Mouse (Mus musculus) spleen, adult 2 months (tissue): ENCODE measurements around the gene Hnf1a. TPM values are rescaled to one million over a fixed set of nuclear protein-coding genes. Genes with fewer than 3 reads are reported as not detected.

ENCODE experiments used
- DNase-seq, 2 experiments: peaks; one replicate each; pipeline versions ENCODE4 v3.0.0 to v3.0.0-alpha.2; 2012 to 2021; ENCODE audit warnings: low spot score in 2 of 2, low read depth in 1 of 2
- H3K27ac ChIP-seq: fragments of 200-500 bp; 2 replicates; pipeline ENCODE4 v1.5.1; 2012; ENCODE audit warnings: low read length, inconsistent platforms; ENCODE audit not compliant: insufficient read depth
- H3K27me3 ChIP-seq: fragments of 200-500 bp; 2 replicates; pipeline ENCODE4 v1.6.1; 2012; ENCODE audit warnings: mild to moderate bottlenecking, moderate library complexity, low read length, inconsistent platforms; ENCODE audit not compliant: control insufficient read depth, insufficient read depth
- H3K36me3 ChIP-seq: fragments of 200-500 bp; 2 replicates; pipeline ENCODE4 v1.6.1; 2012; ENCODE audit warnings: mild to moderate bottlenecking, low read length, inconsistent platforms; ENCODE audit not compliant: control insufficient read depth, insufficient read depth
- H3K4me1 ChIP-seq: fragments of 200-500 bp; 2 replicates; pipeline ENCODE4 v1.6.1; 2011; ENCODE audit warnings: inconsistent platforms; ENCODE audit not compliant: control insufficient read depth, insufficient read depth, insufficient read length
- H3K4me3 ChIP-seq: fragments of 200-500 bp; 2 replicates; pipeline ENCODE4 v1.5.1; 2011; ENCODE audit warnings: mild to moderate bottlenecking, inconsistent platforms; ENCODE audit not compliant: insufficient read depth, insufficient read length; ENCODE audit errors: extremely low read depth
- CTCF ChIP-seq: fragments of 200-500 bp; IDR thresholded peaks from 2 replicates; pipeline ENCODE4 v1.5.1; 2011; ENCODE audit warnings: mild to moderate bottlenecking, inconsistent platforms; ENCODE audit not compliant: insufficient read depth, insufficient read length, insufficient replicate concordance; ENCODE audit errors: extremely low read depth
- POLR2A ChIP-seq: fragments of 200-500 bp; IDR thresholded peaks from 2 replicates; pipeline ENCODE4 v1.6.1; 2011; ENCODE audit warnings: low read depth, low read length, inconsistent platforms
- WGBS: fragments of 180-500 bp; shearing (Covaris S2); methylation state at CpG from one replicate; pipeline ENCODE4 v1.1.7; 2018; 5-methylcytosine and 5-hydroxymethylcytosine counted together
- polyA plus RNA-seq: library from polyadenylated mRNA; depleted of rRNA; stranded (reverse); fragments of >200 nt; gene quantifications from 2 replicates; pipeline ENCODE4 v1.2.3, GENCODE M21; 2012; rRNA removed

The Hnf1a gene
- polyA plus RNA-seq, 1 experiment = 0.20 TPM

GRCm38 (mm10) chr5:114916777-114917176 lies 54.1 kb downstream of the Hnf1a start:
- peak overlapping the region; percentile 70 for H3K27ac ChIP-seq
- no peaks in the 10 kb centered on the region for H3K27me3 ChIP-seq
- no peak overlapping the region for H3K4me3 ChIP-seq
- DNase-seq = peak; percentile 33 to 67
- 16% methylated on average over 4 of the region's 4 CpGs for WGBS
- peaks cover 9% of the 10 kb centered on the region; the same call in 1 of the 2 replicates for H3K4me1 ChIP-seq
- H3K36me3 ChIP-seq = no peaks in the 10 kb centered on the region
- TF ChIP-seq CTCF (no peak), POLR2A (no peak)

- H3K27ac ChIP-seq = no peak overlapping the region
- H3K27me3 ChIP-seq = no peaks in the 10 kb centered on the region
- no peak for DNase-seq
- H3K4me1 ChIP-seq = peaks cover 9% of the 10 kb centered on the region; the same call in 1 of the 2 replicates
- no peaks in the 10 kb centered on the region for H3K36me3 ChIP-seq
- WGBS = 76% methylated on average over 5 of the region's 5 CpGs
- no peak overlapping the region for H3K4me3 ChIP-seq
- TF ChIP-seq CTCF (no peak), POLR2A (no peak)
These were observed 55.0 kb downstream of the Hnf1a start for GRCm38 (mm10) chr5:114915854-114916253.

GRCm38 (mm10) chr5:114914855-114915254 lies 56.0 kb downstream of the Hnf1a start:
- Histone ChIP-seq H3K27me3 (no peaks in the 10 kb centered on the region), H3K27ac (no peak overlapping the region), H3K36me3 (no peaks in the 10 kb centered on the region), H3K4me3 (no peak overlapping the region), H3K4me1 (peaks cover 9% of the 10 kb centered on the region; the same call in 1 of the 2 replicates)
- DNase-seq = no peak
- 82% methylated on average over 8 of the region's 8 CpGs for WGBS
- TF ChIP-seq CTCF = no peak
- no peak for TF ChIP-seq POLR2A

- H3K4me3 ChIP-seq = no peak overlapping the region
- no peaks in the 10 kb centered on the region for H3K36me3 ChIP-seq
- no peaks in the 10 kb centered on the region for H3K27me3 ChIP-seq
- 82% methylated on average over 4 of the region's 4 CpGs for WGBS
- no peak overlapping the region for H3K27ac ChIP-seq
- TF ChIP-seq CTCF (no peak), POLR2A (no peak)
- H3K4me1 ChIP-seq = peaks cover 9% of the 10 kb centered on the region; the same call in 1 of the 2 replicates
- DNase-seq = no peak
These were observed 57.2 kb downstream of the Hnf1a start for GRCm38 (mm10) chr5:114913686-114914085.

GRCm38 (mm10) chr5:114908598-114909305 lies 62.1 kb downstream of the Hnf1a start:
- H3K36me3 ChIP-seq = peaks cover 10% of the 10 kb centered on the region
- 93% methylated on average over 13 of the region's 13 CpGs for WGBS
- no peak for DNase-seq
- no peak overlapping the region for H3K4me3 ChIP-seq
- no peaks in the 10 kb centered on the region for H3K4me1 ChIP-seq
- TF ChIP-seq POLR2A (no peak), CTCF (no peak)
- H3K27ac ChIP-seq = no peak overlapping the region
- H3K27me3 ChIP-seq = no peaks in the 10 kb centered on the region

GRCm38 (mm10) chr5:114902413-114902812 lies 68.5 kb downstream of the Hnf1a start:
- peaks cover 10% of the 10 kb centered on the region for H3K36me3 ChIP-seq
- no peak for TF ChIP-seq POLR2A
- peak; percentile 68; the same call in 1 of the 2 replicates for TF ChIP-seq CTCF
- no peak overlapping the region for H3K27ac ChIP-seq
- peaks cover 3% of the 10 kb centered on the region; the same call in 1 of the 2 replicates for H3K4me1 ChIP-seq
- H3K4me3 ChIP-seq = no peak overlapping the region
- DNase-seq = peak in 1 of 2 experiments; percentile 39
- WGBS = 74% methylated on average over 1 of the region's 1 CpGs
- no peaks in the 10 kb centered on the region for H3K27me3 ChIP-seq

Other genes starting within 250 kb of the Hnf1a start
- 69.3 and 84.0 TPM in 2 replicates for gene Ankrd13a, start 196.4 kb downstream of the Hnf1a start, polyA plus RNA-seq
- gene Git2, start 195.6 kb downstream of the Hnf1a start, polyA plus RNA-seq = 71.6 and 92.1 TPM in 2 replicates
- gene 1500011B03Rik, start 147.6 kb downstream of the Hnf1a start, polyA plus RNA-seq = 24.1 and 38.5 TPM in 2 replicates
- 0.05 TPM in 1 of 2 replicates, not detected in the other for gene 4930519G04Rik, start 117.4 kb downstream of the Hnf1a start, polyA plus RNA-seq
- not detected in 2 replicates for gene Gm9936, start 112.4 kb downstream of the Hnf1a start, polyA plus RNA-seq
- 5.6 and 5.8 TPM in 2 replicates for gene Oasl2, start 74.2 kb downstream of the Hnf1a start, polyA plus RNA-seq
- gene Oasl1, start 47.9 kb downstream of the Hnf1a start, polyA plus RNA-seq = 10.1 and 12.6 TPM in 2 replicates
- gene 2210016L21Rik, start 28.9 kb downstream of the Hnf1a start, polyA plus RNA-seq = 17.9 and 19.3 TPM in 2 replicates
- 47.7 and 55.6 TPM in 2 replicates for gene Sppl3, start 40.0 kb upstream of the Hnf1a start, polyA plus RNA-seq
- not detected in 2 replicates for gene Gm10401, start 127.2 kb upstream of the Hnf1a start, polyA plus RNA-seq
- 30.6 and 33.4 TPM in 2 replicates for gene Acads, start 148.3 kb upstream of the Hnf1a start, polyA plus RNA-seq
- gene Unc119b, start 163.9 kb upstream of the Hnf1a start, polyA plus RNA-seq = 38.7 and 44.4 TPM in 2 replicates
- gene Mlec, start 187.1 kb upstream of the Hnf1a start, polyA plus RNA-seq = 39.1 and 44.0 TPM in 2 replicates
- 0.72 and 1.5 TPM in 2 replicates for gene Cabp1, start 223.3 kb upstream of the Hnf1a start, polyA plus RNA-seq